Mouse (Mus musculus): ENCODE measurements at regions not wholly inside any gene's neighbourhood (a gene's known extent, or its start where the extent isn't known, plus 50 kb on each side); places are given as distances from the start of the nearest gene placed in this dataset.

DNA sequence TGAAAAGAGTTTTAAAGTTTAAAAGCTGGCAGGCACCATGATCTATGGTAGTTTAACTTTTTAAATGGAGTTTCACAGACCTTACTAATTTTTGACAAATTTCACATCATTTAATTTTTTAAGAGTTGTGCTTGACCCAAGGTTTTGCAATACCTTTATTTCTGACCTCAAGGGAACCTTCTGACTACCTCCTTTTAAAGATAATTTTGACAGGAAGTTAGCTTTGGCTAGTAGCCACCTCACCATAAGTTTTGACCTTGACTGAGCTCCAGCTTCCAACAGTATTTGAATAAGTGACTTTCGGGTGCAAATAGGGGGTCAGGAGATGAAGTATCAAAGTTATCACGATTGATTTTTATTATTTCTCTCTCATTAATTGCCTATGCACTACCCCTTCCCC lies 149.9 kb downstream of the Rpl36a-ps1 start:
- ATAC-seq (replicated peaks; ENCODE audit: poor library complexity), result no peak

DNA sequence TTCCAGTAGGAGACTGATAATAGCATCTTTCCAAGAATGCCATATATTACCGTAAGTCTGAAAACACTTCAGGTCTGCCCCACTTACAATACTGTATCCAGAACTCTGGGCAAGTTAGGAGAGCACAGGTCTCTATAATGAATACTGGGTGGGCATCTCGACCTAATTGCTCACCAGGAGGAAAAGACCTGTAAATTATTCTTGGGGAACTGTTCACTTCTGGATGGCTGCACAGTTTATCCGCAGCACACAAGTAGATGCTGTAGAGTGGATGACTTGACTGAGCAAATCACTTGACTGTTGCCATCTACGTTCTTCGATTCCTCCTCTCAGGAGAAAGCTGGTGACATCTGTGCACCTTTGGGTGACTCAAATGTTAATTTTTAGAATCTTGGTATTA lies 159.8 kb downstream of the Rpl36a-ps1 start:
- ATAC-seq (replicated peaks; ENCODE audit: poor library complexity), result no peak

DNA sequence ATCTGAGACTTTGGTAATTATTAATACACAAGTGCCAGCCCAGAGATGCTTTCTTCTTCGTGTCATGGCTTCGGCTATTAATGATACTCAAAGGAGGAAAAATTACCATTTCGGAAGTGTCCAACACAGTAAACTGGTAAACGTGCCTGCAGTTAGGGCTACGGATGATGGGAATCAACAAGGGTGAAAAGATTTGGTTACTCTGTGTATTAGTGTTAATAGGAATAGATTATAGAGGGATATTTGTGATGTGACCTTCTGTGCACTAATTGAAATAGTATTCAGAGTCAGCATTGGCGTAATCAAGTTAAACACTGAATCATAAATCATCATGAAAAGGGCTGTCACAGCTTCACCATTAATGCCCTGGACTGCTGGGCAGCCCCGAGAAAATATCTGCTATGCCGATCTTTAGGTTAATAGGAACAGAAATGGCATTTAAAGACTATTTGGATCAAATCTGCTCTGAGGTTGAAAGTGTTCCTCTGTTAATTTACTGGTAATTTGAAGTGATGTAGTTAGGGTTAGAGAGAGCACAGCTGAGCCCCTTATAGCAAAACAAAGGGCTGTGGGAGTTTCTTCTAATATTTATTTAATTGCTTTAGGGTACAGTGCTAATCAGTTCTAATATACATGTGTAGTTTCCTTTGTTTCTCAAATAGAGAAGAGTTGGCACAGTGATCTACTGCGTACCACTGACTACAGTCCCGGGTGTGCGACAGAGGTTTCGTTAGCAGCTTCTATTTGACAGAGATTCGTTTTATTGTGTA lies 160.7 kb downstream of the Rpl36a-ps1 start:
- ATAC-seq (replicated peaks; ENCODE audit: poor library complexity), result no peak

DNA sequence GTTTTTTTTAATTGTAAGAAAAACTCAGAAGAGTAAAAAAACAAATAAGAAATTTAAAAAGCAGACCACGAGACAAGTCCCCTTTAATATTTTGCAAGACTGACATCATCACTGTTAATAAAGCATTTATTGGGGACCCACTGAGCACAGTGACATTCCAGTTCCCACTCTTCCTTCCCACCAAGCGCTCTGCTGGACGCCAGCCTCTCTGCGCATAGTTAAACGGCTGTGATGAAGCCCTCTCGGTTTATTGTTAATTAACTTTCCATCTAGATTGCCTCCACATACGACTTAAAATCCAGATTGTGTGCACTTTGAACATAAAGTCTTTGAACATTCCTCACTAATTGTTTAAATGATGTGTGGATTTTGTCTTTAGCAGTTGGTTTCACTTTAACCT lies 161.7 kb downstream of the Rpl36a-ps1 start:
- no peak for ATAC-seq (replicated peaks; ENCODE audit: poor library complexity)

DNA sequence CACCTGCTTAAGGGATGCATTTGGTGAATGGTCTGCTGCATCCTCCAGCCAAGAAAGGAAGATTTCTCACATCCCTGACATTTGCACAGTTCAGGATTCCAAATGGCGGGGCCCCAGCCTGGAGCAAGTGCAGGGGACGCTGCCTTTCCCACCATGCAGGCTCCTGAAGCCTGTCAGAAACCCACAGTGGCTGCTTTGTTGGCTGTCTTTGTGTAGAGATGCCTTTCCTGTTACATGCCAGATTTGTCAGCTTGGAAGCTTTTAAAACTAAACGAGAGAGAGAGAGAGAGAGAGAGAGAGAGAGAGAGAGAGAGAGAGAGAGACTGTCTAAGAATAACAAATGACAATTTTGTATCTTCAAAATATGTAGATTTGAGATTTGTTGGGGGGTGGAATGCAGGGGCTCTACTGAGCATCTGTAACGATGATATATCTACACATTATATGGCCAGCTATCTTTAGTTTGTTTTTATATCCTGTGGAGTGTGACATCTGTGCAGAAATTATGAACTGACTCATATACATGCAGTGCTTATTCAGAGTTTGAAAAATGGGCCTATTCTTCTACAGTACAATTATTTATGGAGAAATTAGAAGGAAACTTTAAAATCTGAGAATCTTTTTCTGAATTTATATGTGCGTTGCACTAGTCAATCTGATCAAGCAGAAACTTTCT lies 164.0 kb downstream of the Rpl36a-ps1 start:
- no peak for ATAC-seq (replicated peaks; ENCODE audit: poor library complexity)

DNA sequence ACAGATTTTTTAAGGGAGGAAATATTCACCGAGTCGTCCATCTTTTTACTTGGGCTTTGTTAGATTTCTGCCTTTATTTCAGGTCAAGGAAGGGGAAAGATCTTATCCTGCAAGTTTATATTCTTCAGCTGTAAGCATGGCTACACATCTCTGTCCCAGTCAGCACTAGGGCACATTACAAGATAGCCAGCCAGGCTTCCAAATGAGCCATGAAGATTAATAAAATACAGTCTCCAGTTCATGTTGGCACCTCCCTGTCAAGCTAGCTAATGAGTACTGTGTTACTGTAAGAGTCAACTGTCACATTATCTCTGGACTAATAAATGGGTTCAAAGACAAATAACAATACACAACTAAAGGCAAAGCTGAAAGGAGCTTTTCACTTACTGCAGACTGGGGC lies 166.6 kb downstream of the Rpl36a-ps1 start:
- no peak for ATAC-seq (replicated peaks; ENCODE audit: poor library complexity)

DNA sequence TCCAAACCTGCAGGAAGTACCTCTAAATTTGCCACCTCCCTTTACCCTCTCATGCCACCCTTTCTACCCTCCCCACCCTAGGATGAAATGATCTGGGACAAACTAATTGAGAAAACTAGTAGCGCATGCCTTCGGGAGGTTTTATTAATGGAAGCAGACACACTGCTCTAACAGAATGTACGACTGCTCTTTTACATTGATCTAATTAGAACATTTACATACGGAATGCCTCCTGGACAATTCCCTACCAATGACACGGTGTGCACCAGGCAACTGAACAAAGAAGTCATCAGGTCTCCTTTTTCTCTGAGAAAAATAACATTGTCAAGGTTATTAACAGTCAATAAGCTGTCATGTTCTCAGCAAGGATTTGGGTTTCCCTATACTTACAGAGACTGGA lies 180.5 kb downstream of the Rpl36a-ps1 start:
- ATAC-seq (replicated peaks; ENCODE audit: poor library complexity), result no peak

DNA sequence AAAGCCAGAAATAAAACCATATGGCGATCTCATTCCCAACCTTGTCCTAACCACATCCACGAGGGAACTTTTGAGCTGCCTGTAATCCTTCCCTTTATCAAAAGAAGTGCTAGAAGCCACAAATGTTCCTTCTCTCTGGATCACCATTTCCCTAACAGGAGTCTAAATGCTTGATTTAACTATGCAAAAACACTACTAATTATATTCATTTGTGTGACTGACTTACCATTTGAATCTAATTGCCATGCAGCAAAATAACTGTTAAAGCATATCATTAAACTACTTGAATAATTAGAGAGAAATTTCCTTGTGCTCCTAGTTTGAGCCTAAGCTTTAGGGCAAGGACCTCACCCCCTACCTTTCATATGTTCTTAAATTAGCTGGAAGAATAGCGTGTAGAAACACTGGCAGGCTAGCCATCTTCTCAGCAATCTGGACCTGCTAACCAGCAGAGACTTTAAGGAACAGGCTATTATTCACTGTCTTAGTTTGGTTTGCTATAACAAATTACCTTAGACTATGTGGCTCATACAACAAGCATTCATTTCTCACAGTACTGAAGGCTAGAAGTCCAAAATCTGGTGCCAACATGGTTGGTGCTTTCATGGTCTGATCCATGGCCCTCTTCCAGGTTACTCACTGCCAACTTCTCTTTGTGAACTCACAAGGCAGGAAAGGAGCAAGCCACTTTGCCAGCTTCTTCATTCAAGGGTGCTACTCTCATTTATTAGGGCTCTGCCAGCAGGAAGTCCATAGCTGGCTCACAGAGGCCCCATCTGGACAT lies 183.7 kb downstream of the Rpl36a-ps1 start:
- no peak for ATAC-seq (replicated peaks; ENCODE audit: poor library complexity)

DNA sequence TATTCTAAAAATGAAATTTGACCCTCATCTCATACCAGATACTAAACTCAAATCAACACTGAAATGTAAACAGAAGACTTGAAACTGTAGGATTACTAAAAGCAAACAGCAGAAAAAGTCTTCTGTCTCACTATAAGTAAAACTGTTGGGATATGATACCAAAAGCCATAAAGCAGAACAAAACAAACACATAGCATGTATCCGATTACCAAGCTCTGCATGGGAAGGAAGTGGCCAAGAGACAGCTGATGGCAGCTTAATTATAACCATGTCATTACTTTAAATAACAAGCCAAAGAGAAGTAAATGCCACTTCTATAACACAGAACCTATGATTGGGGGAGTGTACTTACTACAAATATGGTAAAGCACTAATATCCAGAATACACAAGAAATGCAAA lies 186.0 kb downstream of the Rpl36a-ps1 start:
- no peak for ATAC-seq (replicated peaks; ENCODE audit: poor library complexity)

DNA sequence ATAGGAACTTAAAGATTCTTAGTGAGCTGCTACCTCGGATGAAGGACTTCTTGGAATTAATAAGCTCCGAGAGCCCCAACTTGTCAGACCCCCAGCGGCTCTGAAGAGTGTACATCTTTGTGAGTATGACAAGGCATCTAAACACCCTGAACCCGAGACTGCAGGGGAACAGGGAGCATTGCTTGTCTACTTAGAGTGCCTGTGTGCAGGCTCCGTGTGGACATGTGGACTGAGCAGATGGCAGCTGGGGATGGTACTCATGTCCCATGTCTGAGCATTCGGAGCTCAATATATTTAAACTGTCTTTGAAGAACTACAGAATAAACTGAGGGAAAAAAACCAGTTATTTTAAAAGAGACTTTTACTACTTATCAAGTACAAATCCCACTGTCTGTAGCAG lies 189.1 kb downstream of the Rpl36a-ps1 start:
- no peak for ATAC-seq (replicated peaks; ENCODE audit: poor library complexity)

DNA sequence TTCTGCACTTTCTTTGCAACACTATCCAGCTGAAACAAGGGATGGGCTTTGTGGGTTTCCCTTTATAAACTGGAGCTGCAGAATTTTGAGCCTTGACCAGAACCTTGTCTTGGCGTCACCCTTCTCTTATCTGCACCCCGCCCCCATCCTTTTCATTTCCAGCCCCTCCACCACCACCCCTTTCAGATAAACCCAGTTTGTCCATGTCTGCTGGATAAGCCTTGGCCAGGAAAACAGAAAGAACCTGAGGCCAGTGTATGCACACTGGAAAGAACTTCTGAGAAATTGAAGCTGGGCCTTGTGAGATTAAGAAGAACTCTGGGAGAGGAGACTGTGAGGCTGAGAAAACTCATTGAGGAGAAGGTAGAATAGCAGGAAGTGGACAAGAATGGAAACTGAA lies 192.8 kb downstream of the Rpl36a-ps1 start:
- no peak for ATAC-seq (replicated peaks; ENCODE audit: poor library complexity)

DNA sequence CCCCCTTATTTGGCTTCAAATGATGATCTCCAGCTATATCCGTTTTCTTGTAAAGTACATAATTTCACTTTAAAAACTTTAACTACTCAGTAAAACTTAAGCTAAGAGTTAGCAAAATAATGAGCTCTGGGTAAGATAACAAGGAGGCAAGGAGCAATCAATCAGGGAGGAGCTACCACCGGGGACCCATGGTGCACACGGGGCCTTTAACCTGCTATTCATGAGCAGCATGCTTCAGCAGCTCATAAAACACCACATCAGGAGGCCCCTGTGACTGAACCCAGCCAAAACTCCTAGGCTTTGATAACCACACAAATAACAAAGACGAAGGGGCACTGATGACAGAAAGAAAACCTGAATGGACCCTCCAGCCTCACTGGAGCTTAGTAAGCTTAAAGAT lies 202.1 kb downstream of the Rpl36a-ps1 start:
- no peak for ATAC-seq (replicated peaks; ENCODE audit: poor library complexity)

DNA sequence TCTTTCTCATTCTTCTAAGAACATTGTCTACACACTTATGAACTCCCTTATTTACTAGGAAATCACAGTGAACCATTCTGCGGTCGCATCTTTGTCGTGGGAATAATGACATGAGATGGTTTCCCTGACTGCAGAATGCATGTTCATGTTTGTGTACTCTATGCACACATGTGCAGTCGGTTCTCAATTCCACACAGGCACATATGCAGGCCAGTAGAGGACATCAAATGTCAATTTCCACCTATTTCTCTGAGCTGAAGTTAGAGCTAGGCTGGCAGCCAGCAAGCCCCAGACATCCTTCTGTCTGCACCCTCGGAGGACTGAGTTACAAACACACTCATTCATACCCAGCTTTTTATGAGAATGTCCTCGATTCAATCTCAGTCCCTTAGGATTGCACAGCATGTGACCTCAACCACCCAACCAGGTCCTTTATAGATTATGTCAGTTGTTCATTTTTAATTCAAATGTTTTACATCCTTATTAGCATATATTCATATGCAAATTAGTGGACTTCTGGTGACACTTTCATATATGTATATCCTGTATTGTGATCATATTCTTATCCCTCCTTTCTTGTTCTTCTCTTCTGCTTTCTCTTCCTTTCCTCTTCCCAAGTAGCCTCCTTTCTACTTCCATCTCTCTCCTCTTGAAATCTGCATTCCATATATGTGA lies 202.7 kb downstream of the Rpl36a-ps1 start:
- ATAC-seq (replicated peaks; ENCODE audit: poor library complexity), result no peak

DNA sequence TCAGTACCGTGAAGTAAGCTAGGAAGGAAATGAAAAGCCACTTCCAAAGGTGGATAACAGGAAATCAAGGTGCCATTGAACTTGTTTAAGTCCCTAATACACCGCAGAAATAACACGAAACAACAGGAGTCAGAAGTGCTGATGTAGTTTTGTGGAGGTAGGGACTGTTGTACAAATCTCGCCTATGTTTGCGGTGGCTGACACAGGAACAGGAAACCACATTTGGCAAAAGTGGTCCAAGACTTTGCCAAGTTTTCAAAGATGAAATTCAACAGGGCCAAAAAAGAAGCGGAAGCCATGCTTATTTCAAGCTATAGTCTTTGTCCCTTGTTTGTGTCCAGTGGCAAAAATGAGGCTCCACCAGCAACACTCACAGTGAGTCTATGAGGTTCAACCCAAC lies 204.3 kb downstream of the Rpl36a-ps1 start:
- peak; percentile 91 for ATAC-seq (replicated peaks; ENCODE audit: poor library complexity)

DNA sequence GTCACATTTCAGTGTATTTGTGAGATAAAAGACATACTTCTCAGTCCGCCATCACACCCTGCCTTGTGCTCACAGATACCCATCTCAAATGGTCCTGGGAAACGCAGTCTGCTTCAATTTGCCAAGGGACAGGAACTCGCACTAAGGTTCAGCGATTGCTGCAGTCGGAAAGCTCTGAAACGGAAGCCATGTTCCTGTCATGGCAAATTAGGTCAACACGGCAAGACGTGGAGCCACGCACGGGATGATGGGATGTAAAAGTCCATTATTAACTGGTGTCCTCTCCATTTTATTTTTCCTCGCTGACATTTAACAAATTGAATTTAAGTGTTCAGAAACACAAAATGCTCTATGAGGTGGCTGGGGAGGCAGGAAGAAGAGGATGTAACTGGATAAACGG lies 212.4 kb downstream of the Rpl36a-ps1 start:
- ATAC-seq (replicated peaks; ENCODE audit: poor library complexity), result no peak

DNA sequence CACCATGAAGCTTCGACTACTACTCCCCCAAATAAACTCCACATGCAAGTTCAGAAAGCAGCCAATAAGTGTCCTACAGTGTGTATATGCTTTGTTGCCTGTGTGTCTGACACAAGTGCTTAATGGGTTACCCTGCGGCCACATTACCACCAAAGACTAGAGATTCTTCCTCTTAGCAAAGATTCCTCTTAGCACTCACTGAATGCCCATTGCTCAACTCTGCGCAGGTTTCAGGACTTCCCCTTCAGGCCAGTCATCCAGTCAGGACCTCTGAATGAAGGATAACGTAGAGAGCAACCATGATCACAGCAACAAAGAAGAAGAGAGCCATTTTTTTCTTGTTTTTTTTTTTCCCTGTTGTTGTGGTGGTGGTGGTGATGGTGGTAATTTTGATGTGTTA lies 222.0 kb downstream of the Rpl36a-ps1 start:
- peak; percentile 91 for ATAC-seq (replicated peaks; ENCODE audit: poor library complexity)

DNA sequence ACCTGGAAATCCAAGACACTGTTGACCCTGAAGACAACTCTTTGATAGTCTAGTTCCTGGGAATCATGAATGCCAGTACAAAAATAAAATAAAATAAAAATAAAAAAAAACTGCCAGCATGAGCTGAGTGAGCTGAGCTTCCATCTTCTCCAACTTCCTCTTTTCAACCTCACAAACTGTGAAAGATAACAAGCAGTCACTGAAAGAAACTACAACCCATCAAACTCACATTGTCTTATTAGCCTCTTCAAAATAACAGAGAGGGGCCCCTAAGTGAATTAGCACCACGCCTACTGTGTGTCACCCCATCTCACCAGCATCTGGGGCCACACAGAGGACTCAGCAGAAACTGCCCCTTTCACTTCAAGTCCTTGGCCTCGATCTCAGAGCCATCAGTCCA lies 225.3 kb downstream of the Rpl36a-ps1 start:
- peak; percentile 63 for ATAC-seq (replicated peaks; ENCODE audit: poor library complexity)

DNA sequence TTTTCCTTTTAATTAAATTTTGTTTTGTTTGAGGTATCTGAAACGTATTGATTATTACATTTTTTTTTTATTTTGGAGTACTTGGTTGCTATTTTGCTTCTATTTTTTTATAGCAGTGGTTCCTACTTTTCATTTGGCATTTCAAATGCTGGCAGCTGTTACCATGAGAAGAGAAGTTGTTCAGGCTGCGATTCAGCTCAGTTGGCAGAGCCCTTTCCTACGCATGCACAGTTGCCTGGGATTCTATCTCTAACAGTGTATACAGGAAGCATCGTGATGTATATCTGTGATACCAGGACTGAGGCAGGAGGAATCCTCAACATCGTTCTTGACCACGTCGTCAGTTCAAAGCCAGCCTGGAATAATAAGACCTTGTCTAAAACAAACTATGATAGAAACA lies 226.6 kb downstream of the Rpl36a-ps1 start:
- ATAC-seq (replicated peaks; ENCODE audit: poor library complexity), result no peak

DNA sequence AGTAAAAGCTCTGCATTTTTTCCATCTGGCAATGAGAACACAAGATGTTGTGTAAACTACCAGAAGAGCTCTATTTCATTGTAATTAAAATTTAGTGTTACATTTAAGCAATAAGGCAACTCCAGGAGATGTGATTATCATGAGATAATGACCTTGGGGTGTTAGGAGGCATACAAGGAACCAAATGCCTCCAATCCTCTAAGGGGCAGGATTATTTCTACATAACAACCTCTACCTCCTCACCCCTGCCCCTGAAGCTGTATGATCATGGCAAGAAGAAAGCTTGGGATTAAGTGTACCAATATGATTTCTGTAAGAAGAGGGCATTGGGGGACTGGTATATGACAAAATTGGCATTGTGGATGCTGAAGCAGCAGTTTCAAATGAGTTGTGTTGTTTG lies 228.8 kb downstream of the Rpl36a-ps1 start:
- ATAC-seq (replicated peaks; ENCODE audit: poor library complexity), result no peak

DNA sequence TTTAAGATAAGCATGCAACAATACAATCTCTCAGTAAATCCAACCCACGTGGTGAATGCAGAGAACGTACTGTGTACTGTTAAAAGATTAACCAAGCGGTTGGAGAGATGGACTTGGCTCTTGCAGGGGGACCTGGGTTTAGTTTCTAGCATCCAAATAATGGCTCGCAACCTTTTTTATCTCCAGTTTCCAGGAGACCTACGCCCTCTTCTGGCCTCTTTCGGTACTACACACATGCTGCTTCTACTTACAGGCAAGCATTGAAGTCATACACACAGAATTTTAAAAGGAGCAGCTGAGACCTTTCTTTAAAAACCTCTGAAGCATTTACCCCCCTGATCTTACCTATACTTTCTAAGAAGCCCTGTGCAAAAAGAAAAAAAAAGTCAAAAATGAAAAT lies 243.4 kb downstream of the Rpl36a-ps1 start:
- no peak for ATAC-seq (replicated peaks; ENCODE audit: poor library complexity)

Data from megakaryocyte progenitor cell, adult 5-6 weeks (primary cell).